Mouse (Mus musculus) bone marrow macrophage, adult 2 months (primary cell): ENCODE measurements around the gene Ankrd52.

Experiments used
- CTCF ChIP-seq: IDR thresholded peaks from 2 replicates; pipeline ENCODE4 v1.5.1; 2012; ENCODE audit warnings: low read depth, mild to moderate bottlenecking, low read length, moderate library complexity
- POLR2A ChIP-seq: IDR thresholded peaks from 2 replicates; pipeline ENCODE4 v1.6.1; 2012; ENCODE audit warnings: mild to moderate bottlenecking, low read depth, low read length, borderline replicate concordance

DNA sequence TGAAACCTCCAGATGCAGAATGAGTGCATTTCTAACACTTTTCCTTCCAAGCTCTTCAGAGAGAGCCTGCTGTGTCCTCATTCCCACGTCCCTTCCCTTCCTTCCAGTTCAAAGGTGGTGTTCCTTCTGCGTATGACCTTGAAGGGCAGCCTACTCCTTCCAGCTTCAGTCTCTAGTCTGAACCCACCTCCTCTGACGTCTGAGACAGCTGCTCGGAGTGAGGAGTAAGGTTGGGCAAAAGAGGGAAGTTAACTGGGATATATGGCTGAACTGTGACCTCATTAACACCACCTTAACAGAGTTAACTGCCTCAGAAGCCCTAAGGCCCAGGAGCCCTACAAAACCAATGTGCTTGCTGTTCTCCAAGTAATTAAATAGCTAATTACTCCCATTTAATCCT lies 6.3 kb upstream of the Ankrd52 start:
- TF ChIP-seq POLR2A (no peak), CTCF (no peak)
